Mouse (Mus musculus): ENCODE measurements around the gene Fap. TPM values are rescaled to one million over a fixed set of nuclear protein-coding genes. Genes with fewer than 3 reads are reported as not detected.

Gene Fap
- polyA plus RNA-seq, 1 experiment from 2014 or later = 6.1 TPM

DNA sequence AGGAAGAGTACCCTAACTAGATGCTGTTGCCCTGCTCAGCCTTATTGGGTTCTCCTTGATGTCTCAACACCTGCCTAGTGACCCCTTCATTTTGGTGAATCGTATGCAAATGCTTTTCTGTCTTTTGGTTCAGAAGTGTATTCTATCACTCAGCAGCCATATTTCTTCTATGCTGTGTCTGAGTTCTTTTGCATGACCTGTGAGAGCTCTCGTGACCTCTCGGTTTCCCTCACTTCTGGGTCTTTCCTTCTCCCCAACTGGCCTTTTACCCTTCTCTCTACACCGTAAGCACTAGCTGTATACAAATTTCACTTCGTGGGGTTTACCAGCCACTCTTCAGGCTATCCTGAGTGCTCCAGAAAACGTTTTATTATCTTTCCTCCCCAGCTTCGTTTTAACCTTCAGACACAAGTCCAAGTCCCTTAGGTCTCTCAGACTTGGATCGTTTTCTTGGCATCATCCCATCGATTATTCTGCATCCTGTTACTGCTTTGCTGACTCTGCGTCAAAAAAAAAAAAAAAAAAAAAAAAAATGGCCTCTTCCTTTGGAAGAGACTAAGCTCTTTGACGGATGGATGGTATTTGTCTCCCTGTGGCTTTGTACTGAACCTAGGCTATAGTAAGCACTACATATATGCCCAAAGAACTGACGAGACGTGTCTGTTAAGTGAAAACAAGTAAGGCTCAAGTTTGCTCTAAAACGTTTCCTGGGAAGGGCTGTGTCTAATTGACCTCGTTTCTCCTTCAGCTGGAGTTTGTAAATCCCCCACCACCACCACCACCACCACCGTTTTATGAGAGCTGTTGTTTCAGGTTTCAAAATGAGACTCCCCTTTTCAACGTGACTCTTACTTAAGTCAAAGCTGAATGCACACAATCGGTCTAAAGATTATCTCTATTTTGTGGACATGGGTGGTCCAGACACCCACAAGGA, 114.4 kb downstream of the Fap start:
- no peaks in the 10 kb centered on the region for H3K27me3 ChIP-seq (ENCODE audit: insufficient read depth, low read length)
- 36% methylated on average over 18 of the region's 18 CpGs for WGBS
- peak; percentile 28 for DNase-seq (ENCODE audit: low spot score)
- no peak overlapping the region for H3K27ac ChIP-seq
- ATAC-seq (replicated peaks; ENCODE audit: low FRiP score, low read depth) = no peak
- H3K4me3 ChIP-seq (replicated peaks; ENCODE audit: low read depth, low read length) = no peak overlapping the region
- H3K9me3 ChIP-seq (replicated peaks; ENCODE audit: low read length) = no peaks in the 10 kb centered on the region
- no peak overlapping the region for H3K9ac ChIP-seq (ENCODE audit: low read depth, low read length)
- peak overlapping the region; percentile 16; the same call in 1 of the 2 replicates for H3K4me2 ChIP-seq (ENCODE audit: low read length)
- H3K4me1 ChIP-seq (replicated peaks; ENCODE audit: insufficient read depth, low read length) = no peaks in the 10 kb centered on the region; the same call in 1 of the 2 replicates
- H3K36me3 ChIP-seq (ENCODE audit: insufficient read depth, low read length) = no peaks in the 10 kb centered on the region
- no peak for TF ChIP-seq CTCF (IDR thresholded peaks at IDR 0.05; ENCODE audit: low read depth)

- WGBS = 44% methylated on average over 9 of the region's 9 CpGs
Observed at GRCm38 (mm10) chr2:62458070-62458469, 115.8 kb downstream of the Fap start.

DNA sequence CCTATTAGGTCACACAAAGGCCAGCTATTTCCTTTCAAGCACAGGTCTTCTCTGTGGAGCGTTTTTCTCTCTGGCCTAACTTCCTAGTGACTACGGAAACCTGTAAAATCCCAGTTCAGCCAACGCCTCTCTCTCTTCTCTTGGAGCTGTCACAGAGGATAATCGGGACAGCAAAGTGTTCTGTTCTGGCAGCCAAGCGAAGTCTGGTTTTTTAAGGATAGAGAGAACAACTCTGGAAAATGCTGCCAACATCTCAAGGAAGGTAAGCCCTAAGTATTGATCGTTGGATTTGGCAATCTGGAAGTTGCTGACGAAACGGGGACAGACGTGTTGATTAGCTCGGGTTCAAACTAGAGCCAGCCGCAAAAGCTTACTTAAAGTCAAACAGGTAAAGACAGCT, 118.9 kb downstream of the Fap start:
- no peak for ATAC-seq (replicated peaks; ENCODE audit: low FRiP score, low read depth)
- no peak for DNase-seq (ENCODE audit: low spot score)
- no peak overlapping the region for H3K9ac ChIP-seq (ENCODE audit: low read depth, low read length)
- no peak overlapping the region for H3K4me3 ChIP-seq (replicated peaks; ENCODE audit: low read depth, low read length)
- no peaks in the 10 kb centered on the region for H3K4me1 ChIP-seq (replicated peaks; ENCODE audit: insufficient read depth, low read length)
- no peaks in the 10 kb centered on the region for H3K27me3 ChIP-seq (ENCODE audit: insufficient read depth, low read length)
- H3K36me3 ChIP-seq (ENCODE audit: insufficient read depth, low read length) = no peaks in the 10 kb centered on the region
- H3K4me2 ChIP-seq (ENCODE audit: low read length) = no peak overlapping the region
- no peaks in the 10 kb centered on the region for H3K9me3 ChIP-seq (replicated peaks; ENCODE audit: low read length)
- H3K27ac ChIP-seq = no peak overlapping the region
- TF ChIP-seq CTCF (IDR thresholded peaks at IDR 0.05; ENCODE audit: low read depth) = no peak
- 88% methylated on average over 11 of the region's 11 CpGs for WGBS

More at GRCm38 (mm10) chr2:62458070-62458469, 115.8 kb downstream of the Fap start:
- H3K4me2 ChIP-seq (ENCODE audit: low read length) = no peak overlapping the region
- TF ChIP-seq CTCF (IDR thresholded peaks at IDR 0.05; ENCODE audit: low read depth) = peak; percentile 74
- H3K4me3 ChIP-seq (replicated peaks; ENCODE audit: low read depth, low read length) = no peak overlapping the region
- no peak overlapping the region for H3K9ac ChIP-seq (ENCODE audit: low read depth, low read length)
- H3K27me3 ChIP-seq (ENCODE audit: insufficient read depth, low read length) = no peaks in the 10 kb centered on the region
- DNase-seq (ENCODE audit: low spot score) (peak; percentile 83), ATAC-seq (replicated peaks; ENCODE audit: low FRiP score, low read depth) (no peak)
- no peak overlapping the region for H3K27ac ChIP-seq
- no peaks in the 10 kb centered on the region for H3K36me3 ChIP-seq (ENCODE audit: insufficient read depth, low read length)
- no peaks in the 10 kb centered on the region for H3K9me3 ChIP-seq (replicated peaks; ENCODE audit: low read length)
- H3K4me1 ChIP-seq (replicated peaks; ENCODE audit: insufficient read depth, low read length) = no peaks in the 10 kb centered on the region; the same call in 1 of the 2 replicates

DNA sequence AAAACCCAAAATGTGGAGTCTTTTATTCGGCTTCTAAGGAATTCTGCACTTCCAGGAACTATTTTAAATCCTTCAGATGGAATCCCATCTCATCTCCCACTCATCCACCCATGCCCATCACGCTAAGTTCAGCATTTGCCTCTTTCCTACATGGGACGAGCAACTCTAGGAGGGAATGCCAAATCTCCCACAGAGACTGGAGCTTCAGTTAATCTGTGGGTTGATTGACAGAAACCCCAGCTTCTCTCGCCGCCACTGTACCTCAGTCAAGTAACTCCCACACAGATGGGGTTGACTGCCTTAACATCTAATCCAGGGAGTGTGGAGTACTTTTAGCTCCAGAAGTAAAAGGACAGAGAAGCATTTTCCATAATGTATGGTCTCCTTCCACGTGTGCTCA, 119.8 kb downstream of the Fap start:
- no peaks in the 10 kb centered on the region for H3K4me1 ChIP-seq (replicated peaks; ENCODE audit: insufficient read depth, low read length)
- TF ChIP-seq CTCF (IDR thresholded peaks at IDR 0.05; ENCODE audit: low read depth) = no peak
- no peak overlapping the region for H3K4me3 ChIP-seq (replicated peaks; ENCODE audit: low read depth, low read length)
- no peak overlapping the region for H3K27ac ChIP-seq
- ATAC-seq (replicated peaks; ENCODE audit: low FRiP score, low read depth) (no peak), DNase-seq (ENCODE audit: low spot score) (peak; percentile 35)
- no peaks in the 10 kb centered on the region for H3K9me3 ChIP-seq (replicated peaks; ENCODE audit: low read length)
- 50% methylated on average over 6 of the region's 6 CpGs for WGBS
- no peaks in the 10 kb centered on the region for H3K27me3 ChIP-seq (ENCODE audit: insufficient read depth, low read length)
- H3K9ac ChIP-seq (ENCODE audit: low read depth, low read length) = no peak overlapping the region
- H3K36me3 ChIP-seq (ENCODE audit: insufficient read depth, low read length) = no peaks in the 10 kb centered on the region
- H3K4me2 ChIP-seq (ENCODE audit: low read length) = no peak overlapping the region

Other genes with a start within 250 kb of the Fap start
- gene Dpp4, start 161.8 kb downstream of the Fap start, polyA plus RNA-seq (2015; fragmentation: Nextera tagmentation; extraction: Ambion mirVana) = 87.8 and 97.9 TPM in 2 replicates
- gene Gcg, start 90.4 kb downstream of the Fap start, polyA plus RNA-seq (2015; fragmentation: Nextera tagmentation; extraction: Ambion mirVana) = not detected in 2 replicates
- gene Ifih1, start 72.2 kb upstream of the Fap start, polyA plus RNA-seq (2015; fragmentation: Nextera tagmentation; extraction: Ambion mirVana) = 5.5 and 6.2 TPM in 2 replicates
- 16.5 and 19.3 TPM in 2 replicates for gene Gca, start 90.2 kb upstream of the Fap start, polyA plus RNA-seq (2015; fragmentation: Nextera tagmentation; extraction: Ambion mirVana)

Data from kidney, postnatal 0 days (tissue).